Mouse (Mus musculus): ENCODE measurements around the gene Thrap3. TPM values are rescaled to one million over a fixed set of nuclear protein-coding genes. Genes with fewer than 3 reads are reported as not detected.

Gene Thrap3
- polyA plus RNA-seq (2015; fragmentation: Nextera tagmentation; extraction: Ambion mirVana), result 94.4 and 105 TPM in 2 replicates

GRCm38 (mm10) chr4:126202303-126203181 is at the start of gene Thrap3:
Gene Thrap3, minus strand, starts transcription at chr4:126202760.

GRCm38 (mm10) chr4:126163067-126163659 is 39.4 kb downstream of the Thrap3 start, which contains the start of gene Sh3d21:
Gene Sh3d21, minus strand, starts transcription at chr4:126163491.

GRCm38 (mm10) chr4:126147533-126148160 is 54.9 kb downstream of the Thrap3 start, which contains the start of gene Eva1b:
Gene Eva1b, plus strand, starts transcription at chr4:126147744.

Other genes starting within 250 kb of the Thrap3 start
- 0.21 and 0.27 TPM in 2 replicates for gene Csf3r, start 178.2 kb downstream of the Thrap3 start, polyA plus RNA-seq (2015; fragmentation: Nextera tagmentation; extraction: Ambion mirVana)
- 106 and 118 TPM in 2 replicates for gene Mrps15, start 155.8 kb downstream of the Thrap3 start, polyA plus RNA-seq (2015; fragmentation: Nextera tagmentation; extraction: Ambion mirVana)
- gene Oscp1, start 144.2 kb downstream of the Thrap3 start, polyA plus RNA-seq (2015; fragmentation: Nextera tagmentation; extraction: Ambion mirVana), result 3.8 and 4.6 TPM in 2 replicates
- gene Lsm10, start 106.1 kb downstream of the Thrap3 start, polyA plus RNA-seq (2015; fragmentation: Nextera tagmentation; extraction: Ambion mirVana), result 30.3 and 30.9 TPM in 2 replicates
- 20.6 and 22.3 TPM in 2 replicates for gene Stk40, start 98.8 kb downstream of the Thrap3 start, polyA plus RNA-seq (2015; fragmentation: Nextera tagmentation; extraction: Ambion mirVana)
- gene Eva1b, start 55.0 kb downstream of the Thrap3 start, polyA plus RNA-seq (2015; fragmentation: Nextera tagmentation; extraction: Ambion mirVana), result 38.3 and 39.8 TPM in 2 replicates
- 2.9 and 3.3 TPM in 2 replicates for gene Sh3d21, start 39.3 kb downstream of the Thrap3 start, polyA plus RNA-seq (2015; fragmentation: Nextera tagmentation; extraction: Ambion mirVana)
- gene Map7d1, start 53.6 kb upstream of the Thrap3 start, polyA plus RNA-seq (2015; fragmentation: Nextera tagmentation; extraction: Ambion mirVana), result 69.5 and 91.6 TPM in 2 replicates
- gene Trappc3, start 59.6 kb upstream of the Thrap3 start, polyA plus RNA-seq (2015; fragmentation: Nextera tagmentation; extraction: Ambion mirVana), result 44.8 and 57.7 TPM in 2 replicates
- 1.4 and 3.5 TPM in 2 replicates for gene Col8a2, start 84.0 kb upstream of the Thrap3 start, polyA plus RNA-seq (2015; fragmentation: Nextera tagmentation; extraction: Ambion mirVana)
- 25.8 and 29.3 TPM in 2 replicates for gene Adprhl2, start 118.9 kb upstream of the Thrap3 start, polyA plus RNA-seq (2015; fragmentation: Nextera tagmentation; extraction: Ambion mirVana)
- 1.1 and 1.3 TPM in 2 replicates for gene Tekt2, start 122.9 kb upstream of the Thrap3 start, polyA plus RNA-seq (2015; fragmentation: Nextera tagmentation; extraction: Ambion mirVana)
- 8.5 and 8.8 TPM in 2 replicates for gene Ago3, start 226.8 kb upstream of the Thrap3 start, polyA plus RNA-seq (2015; fragmentation: Nextera tagmentation; extraction: Ambion mirVana)